Mouse (Mus musculus): Measurements from ENCODE around the gene Csf3r.

Csf3r gene

DNA sequence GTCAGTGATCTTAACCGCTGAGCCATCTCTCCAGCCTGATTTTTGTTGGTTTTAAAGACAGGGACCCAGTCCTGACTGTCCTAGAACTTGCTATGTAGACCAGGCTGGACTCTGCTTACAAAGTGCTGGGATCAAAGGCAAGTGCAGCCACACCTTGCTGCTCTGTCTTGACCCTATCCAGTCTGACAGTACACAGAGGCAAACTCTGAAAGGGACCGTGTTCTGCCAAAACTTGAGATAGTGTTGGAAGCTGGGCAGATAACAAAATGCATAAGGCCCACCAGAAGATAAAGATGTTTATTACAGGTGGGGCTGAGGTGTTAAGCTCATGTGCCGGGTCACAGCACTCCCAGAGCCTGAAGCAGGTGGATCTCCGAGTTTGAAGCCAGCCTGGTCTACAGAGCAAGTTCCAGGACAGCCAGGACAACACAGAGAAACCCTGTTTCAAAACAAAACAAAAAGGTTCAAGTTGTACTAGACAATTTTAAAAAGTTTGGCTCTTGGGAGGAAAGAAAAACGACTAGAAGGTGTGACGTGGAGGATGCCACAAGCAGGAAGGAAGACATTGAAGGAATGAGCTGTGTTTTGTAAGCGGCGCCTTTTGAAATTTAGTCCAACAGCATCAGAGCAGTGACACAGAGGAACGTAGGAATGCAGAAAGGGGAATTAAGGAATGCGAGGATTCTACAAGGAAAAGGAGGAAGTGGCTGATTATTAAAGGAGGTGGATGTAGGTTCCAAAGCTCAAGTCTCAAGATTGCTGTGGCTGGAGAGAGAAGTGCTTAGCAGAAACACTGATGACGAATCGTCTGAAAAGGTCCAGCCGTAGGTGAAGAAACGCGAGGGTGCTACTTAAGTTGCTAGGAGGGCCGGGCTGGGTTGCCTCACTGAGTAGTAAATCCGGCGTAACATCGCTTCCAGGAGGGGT, 33.1 kb downstream of the Csf3r start:
- DNase-seq (ENCODE audit: low spot score in 2 of 2): no peak

DNA sequence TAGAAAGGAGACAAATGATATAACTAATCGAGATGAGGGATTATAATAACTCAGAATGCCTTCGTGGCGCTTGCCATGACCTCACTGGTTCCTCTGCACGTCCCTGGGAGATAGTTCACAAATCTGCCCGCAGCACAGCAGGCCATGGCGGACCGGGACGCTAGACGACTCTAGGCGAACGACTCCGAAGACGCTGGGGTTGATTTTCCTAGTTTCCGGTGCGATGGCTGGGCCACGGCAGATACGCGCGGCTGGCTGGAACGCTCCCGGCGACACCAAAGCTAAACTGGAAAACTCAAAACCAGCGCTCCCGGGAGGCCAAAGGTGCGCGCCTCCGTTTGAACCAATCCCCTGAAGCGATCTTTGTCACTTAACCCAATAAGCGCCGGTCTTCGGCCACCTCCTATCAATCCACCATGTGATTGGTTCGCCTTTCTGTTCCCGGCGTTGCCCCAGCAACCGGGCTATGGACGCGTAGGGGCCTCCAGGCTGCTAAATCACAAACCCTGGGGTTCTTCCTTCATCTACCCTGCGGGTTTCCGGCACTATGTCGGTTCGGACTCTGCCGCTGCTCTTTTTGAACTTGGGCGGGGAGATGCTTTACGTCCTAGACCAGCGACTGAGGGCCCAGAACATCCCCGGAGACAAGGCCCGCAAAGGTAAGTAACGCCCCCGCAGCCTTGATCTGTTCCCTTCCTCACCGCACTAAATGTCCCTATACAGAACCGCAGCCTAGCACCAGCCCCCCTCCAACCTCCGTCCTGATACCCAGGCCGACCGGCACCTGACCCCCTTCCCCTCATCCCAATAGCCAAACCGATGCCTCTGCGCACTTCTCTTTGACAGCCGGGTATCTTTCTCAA, 34.0 kb downstream of the Csf3r start, which contains the start of gene Oscp1:
Oscp1 (plus strand) TSS at position 432 of the 863 bp plus-strand sequence.
- DNase-seq (ENCODE audit: low spot score in 2 of 2): peak; percentile 88 to 96

DNA sequence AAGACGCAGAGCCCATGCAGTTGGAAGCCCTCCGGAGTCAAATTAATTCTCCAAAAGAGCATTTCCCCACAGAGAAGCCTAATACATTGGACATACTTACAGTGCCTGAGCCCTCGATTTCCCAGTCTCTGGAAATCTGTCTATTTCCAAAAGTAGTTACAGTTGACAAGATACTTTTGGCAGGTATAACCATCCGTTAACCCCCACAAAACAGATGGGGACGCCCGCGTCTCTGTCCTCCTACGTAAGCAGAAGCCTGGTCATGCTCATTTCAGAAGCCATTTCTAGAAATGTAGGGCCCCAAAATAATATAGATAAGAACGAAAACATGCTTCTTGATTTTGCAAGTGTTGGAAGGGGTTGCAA, 34.6 kb downstream of the Csf3r start:
- DNase-seq (ENCODE audit: low spot score in 2 of 2): peak; percentile 51 to 83

GRCm38 (mm10) chr4:126062856-126063255, 38.5 kb downstream of the Csf3r start:
- no peak for DNase-seq (ENCODE audit: low spot score in 2 of 2)

DNA sequence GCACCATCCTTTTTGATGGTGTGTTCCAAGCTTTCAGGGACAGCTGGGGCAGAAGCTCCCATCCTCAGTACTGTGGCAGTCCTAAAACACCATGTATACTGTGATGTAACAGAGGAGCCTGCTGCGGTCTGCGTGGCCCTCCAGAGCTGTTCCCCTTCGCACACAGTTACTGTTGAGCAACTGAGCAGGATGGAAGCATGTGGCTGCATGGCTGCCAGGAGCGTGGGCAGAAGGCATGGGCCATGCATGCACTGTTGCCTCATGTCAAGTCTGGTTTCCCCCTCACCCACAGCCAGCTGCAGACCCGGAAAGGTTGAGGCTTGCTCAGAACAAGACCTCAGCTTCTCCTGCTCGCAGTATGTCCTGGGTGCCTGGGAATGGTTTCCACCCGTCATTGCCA, 40.9 kb downstream of the Csf3r start:
- DNase-seq (ENCODE audit: low spot score in 2 of 2): peak; percentile 55 to 57

DNA sequence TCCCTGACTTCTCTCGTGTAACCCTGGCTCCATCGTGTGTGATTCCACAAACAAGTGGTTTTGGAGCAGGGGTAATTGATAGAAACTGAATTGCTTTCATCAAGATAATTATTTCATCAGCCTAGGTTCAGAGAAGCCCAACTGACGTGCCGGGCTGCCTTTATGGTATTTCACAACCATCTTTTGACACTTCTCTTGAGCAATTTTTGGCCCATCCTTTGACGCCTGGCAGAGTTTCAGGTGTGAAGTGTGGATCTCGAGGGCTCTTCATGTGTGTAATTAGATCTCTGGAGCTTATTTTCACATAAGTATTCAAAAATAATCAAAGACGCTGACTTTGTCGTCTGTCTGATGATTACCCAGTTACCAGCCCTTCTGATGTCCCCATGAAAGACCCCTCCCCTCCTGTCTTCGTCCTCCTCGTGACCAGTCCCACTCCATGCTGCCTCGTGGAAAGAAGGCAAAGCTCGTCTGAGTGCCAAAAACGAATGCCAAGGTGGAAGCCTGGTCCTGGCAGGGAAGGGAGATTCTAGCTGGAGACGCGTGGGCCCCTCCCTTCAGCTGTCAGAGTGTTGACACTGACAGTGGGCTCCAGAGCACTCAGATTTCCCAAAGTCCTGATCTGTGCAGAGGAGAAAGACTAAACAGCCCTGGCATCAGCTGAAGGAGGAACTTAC, 43.2 kb downstream of the Csf3r start:
- DNase-seq (ENCODE audit: low spot score in 2 of 2): peak in 1 of 2 experiments; percentile 36

DNA sequence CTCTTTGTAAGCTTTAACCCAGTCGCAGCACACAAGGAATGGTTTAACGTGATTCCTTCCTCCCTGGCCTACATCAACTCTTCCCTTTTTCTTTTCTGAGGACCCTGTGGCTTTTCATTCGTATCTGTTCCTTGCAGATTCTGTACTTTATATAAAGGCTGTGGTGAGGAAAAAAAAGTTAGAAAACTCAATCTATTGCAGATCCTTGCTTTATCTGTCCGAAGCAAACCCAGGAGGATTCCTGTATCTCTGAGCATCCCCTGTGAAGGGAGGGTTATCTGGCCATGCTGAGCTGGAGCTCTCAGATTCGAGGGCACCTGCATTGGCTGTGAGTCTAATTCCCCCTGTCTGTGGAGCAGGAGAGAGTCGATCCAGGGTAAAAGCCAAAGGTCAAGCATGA, 44.5 kb downstream of the Csf3r start:
- DNase-seq (ENCODE audit: low spot score in 2 of 2): no peak

DNA sequence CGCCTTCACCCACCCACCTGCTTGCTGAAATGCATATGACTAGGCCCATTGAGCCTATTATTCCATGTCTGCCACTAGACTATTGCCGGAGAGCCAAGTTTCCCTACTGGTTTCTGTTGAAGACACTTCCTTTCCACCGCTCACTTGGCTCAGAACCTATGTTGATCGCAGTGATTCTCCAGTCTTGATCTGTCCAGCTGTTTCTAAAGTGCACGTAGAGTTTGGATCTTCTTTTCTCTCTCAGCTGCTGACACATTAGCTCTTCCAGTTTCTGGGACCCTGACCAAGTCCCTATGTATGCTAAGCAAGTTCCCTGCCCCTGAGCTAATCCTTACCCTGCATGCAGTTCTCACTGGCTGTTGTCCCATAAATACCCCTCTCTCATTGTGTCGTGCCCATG, 53.5 kb downstream of the Csf3r start:
- DNase-seq (ENCODE audit: low spot score in 2 of 2): no peak

GRCm38 (mm10) chr4:126079266-126079665, 54.9 kb downstream of the Csf3r start:
- DNase-seq (ENCODE audit: low spot score in 2 of 2): no peak

DNA sequence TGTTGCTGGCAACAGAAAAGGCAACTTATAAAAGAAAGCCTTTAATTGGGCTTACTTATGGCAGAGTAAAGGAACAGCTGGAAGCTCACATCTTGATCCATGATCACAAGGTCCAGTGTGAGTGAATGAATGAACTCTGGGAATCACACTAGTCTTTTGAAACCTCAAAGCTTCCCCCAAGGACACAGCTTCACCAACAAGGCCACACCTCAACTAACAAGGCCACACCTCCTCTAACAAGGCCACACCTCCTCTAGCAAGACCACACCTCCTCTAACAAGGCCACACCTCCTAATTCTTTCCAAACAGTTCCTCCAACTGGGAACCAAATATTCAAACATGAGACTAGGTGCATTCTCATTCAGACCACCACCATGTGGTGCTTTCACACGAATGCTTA, 57.3 kb downstream of the Csf3r start:
- DNase-seq (ENCODE audit: low spot score in 2 of 2): no peak

DNA sequence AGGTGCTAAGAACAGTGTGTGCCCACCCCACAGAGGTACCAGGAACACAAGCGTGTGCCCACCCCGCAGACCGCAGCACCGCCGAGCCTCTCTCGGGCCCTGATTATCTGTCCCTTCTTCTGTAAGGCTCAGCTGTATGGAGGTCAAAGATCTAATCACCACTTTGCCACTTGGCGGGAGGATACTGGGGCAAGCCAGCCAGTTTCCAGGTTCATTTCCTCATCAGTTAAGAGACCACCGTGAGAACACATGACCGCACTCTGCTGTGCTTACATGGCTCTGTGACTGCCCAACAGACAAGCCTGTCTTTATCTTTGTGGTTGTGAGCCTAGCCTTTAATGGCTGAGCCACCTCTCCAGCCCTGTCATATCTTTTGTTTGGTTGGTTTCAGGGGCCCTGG, 58.7 kb downstream of the Csf3r start:
- no peak for DNase-seq (ENCODE audit: low spot score in 2 of 2)

GRCm38 (mm10) chr4:126084382-126084781, 60.0 kb downstream of the Csf3r start:
- DNase-seq (ENCODE audit: low spot score in 2 of 2): no peak

- DNase-seq (ENCODE audit: low spot score in 2 of 2): peak in 1 of 2 experiments; percentile 82
Measured at GRCm38 (mm10) chr4:126085996-126086576, 61.7 kb downstream of the Csf3r start.

DNA sequence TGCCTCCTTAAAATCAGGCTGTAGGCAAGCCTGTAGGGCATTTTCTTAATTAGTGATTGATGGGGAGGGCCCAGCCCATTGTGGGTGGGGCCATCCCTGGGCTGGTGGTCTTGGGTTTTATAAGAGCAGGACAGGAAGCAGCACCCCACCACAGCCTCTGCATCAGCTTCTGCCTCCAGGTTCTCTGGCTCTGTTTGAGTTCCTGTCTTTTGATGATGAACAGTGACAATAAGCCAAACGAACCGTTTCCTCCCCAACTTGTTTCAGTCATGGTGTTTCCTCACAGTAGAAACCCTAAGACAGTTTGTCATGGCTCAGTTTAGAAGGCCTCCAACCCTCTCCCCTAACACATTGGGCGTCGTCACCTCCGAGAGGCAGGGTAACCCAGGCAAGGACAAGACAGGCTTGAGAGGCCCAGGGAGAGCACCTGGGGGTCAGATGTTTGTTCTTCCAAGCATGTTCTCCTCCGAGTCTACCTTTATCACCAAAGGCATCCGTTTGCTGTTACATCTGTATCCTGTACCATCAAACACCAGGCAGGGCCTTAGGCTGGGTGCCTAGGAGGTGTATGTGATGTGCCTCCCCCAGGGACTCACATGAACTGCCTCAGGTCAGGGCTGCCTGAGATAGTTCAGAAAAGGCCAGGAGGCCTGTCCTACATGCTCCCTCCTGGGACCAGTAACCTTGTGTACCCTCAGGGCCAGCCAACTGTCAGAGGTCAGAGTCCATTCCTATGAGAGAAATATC, 65.9 kb downstream of the Csf3r start:
- DNase-seq (ENCODE audit: low spot score in 2 of 2): no peak

GRCm38 (mm10) chr4:126090848-126091124, 66.4 kb downstream of the Csf3r start:
- no peak for DNase-seq (ENCODE audit: low spot score in 2 of 2)

DNA sequence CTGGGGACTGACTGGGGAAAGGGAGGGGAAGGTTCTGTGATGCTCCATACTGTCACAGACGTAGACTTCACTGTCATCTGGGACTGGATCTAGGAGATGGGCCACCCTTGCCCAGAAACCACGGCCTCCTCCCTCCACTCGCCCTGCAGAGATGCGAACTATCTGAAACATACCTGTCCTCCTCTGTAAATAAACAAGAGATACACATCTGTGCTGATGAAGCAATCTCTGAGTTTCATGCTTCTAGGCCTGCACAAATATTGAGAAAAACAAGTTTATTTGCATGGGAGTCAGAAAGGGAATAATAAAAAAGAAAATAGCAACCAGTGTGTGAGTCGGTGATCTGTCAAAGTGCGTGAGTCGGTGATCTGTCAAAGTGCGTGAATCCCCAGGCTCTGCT, 67.5 kb downstream of the Csf3r start:
- DNase-seq (ENCODE audit: low spot score in 2 of 2): no peak

Measured in left cerebral cortex, adult 9 months (tissue).